Mouse (Mus musculus): ENCODE data around the gene Scrg1. TPM values are rescaled to one million over a fixed set of nuclear protein-coding genes. Genes with fewer than 3 reads are reported as not detected.
"Not testable (repeated sequence)": the region's sequence is repeated elsewhere in the genome, so short reads cannot be mapped to it uniquely, and the experiment has no call there.

Scrg1 gene
- polyA plus RNA-seq, 1 experiment from 2014 or later = 0.74 TPM

DNA sequence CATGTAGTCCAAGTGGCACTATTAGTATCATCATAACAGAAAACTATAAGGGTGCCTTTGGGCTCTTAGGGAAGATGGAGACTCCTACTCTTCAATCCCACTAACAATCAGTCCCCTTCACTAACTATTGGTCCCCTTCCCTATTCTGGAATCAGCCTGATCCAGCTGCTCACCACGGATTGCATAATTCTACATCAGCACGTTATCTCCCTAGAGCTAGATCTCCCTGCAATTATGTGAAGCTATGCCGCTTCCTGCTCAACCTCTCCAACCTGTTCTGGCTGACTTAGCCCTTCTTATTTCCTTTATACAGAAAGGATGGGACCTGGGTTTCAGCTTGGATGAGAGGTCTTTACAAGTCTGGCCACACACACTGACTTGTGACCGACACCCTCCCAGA lies 12.4 kb upstream of the Scrg1 start:
- Histone ChIP-seq H3K4me1 (ENCODE audit: control insufficient read depth, insufficient read depth, low read length) (no peaks in the 10 kb centered on the region), H3K27me3 (ENCODE audit: control insufficient read depth, insufficient read depth, low read length) (no peaks in the 10 kb centered on the region), H3K4me2 (ENCODE audit: low read depth, low read length) (no peak overlapping the region), H3K27ac (ENCODE audit: low read length) (no peak overlapping the region), H3K36me3 (ENCODE audit: control insufficient read depth, insufficient read depth, low read length) (no peaks in the 10 kb centered on the region), H3K9ac (ENCODE audit: low read length) (no peak overlapping the region), H3K4me3 (replicated peaks; ENCODE audit: low read length) (no peak overlapping the region), H3K9me3 (replicated peaks; ENCODE audit: control insufficient read depth, low read length) (no peaks in the 10 kb centered on the region)
- 62% methylated on average over 4 of the region's 4 CpGs for WGBS
- ATAC-seq (ENCODE audit: insufficient read depth, low FRiP score) = no peak

DNA sequence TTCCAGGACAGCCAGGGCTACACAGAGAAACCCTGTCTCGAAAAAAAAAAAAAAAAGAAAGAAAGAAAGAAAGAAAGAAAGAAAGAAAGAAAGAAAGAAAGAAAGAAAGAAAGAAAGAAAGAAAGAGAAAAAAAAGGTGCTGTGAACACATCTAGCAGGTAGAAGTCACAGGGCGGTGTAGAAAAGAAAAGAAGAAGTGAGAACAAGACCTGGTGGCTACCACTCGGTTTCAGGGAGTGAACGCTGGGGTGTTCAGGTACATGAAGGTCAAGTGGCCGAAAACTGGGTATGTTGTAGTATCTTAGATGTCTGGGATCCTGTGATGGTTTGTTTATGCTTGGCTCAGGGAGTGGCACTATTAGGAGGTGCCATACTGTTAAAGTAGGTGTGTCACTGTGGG lies 9.8 kb upstream of the Scrg1 start:
- H3K4me1 ChIP-seq (ENCODE audit: control insufficient read depth, insufficient read depth, low read length); H3K36me3 ChIP-seq (ENCODE audit: control insufficient read depth, insufficient read depth, low read length); H3K27me3 ChIP-seq (ENCODE audit: control insufficient read depth, insufficient read depth, low read length); ATAC-seq (ENCODE audit: insufficient read depth, low FRiP score); H3K9me3 ChIP-seq (replicated peaks; ENCODE audit: control insufficient read depth, low read length); H3K4me2 ChIP-seq (ENCODE audit: low read depth, low read length); H3K4me3 ChIP-seq (replicated peaks; ENCODE audit: low read length); H3K27ac ChIP-seq (ENCODE audit: low read length); H3K9ac ChIP-seq (ENCODE audit: low read length): not testable (repeated sequence)
- WGBS = 86% methylated on average over 4 of the region's 5 CpGs

DNA sequence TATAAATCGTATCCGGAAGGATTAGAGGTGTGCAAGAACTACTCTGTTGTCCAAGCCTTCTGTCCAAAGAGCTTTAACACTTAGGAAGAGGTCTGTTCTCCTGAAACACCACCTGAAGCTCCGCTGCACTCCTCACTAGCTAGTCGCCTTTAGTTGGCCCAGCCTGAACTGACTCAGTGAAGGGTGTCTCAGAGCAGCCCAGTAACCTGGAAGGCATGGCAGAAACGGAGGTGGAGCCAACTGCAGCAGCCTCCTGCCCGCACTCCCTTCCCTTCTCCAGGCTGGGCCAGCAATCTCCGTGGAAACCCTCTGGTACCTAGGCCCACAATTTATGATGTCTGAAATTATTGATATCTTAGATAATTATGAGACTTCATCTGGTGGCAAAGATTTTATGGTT lies 5.0 kb upstream of the Scrg1 start:
- 78% methylated on average over 7 of the region's 7 CpGs for WGBS
- ATAC-seq (ENCODE audit: insufficient read depth, low FRiP score) = no peak

DNA sequence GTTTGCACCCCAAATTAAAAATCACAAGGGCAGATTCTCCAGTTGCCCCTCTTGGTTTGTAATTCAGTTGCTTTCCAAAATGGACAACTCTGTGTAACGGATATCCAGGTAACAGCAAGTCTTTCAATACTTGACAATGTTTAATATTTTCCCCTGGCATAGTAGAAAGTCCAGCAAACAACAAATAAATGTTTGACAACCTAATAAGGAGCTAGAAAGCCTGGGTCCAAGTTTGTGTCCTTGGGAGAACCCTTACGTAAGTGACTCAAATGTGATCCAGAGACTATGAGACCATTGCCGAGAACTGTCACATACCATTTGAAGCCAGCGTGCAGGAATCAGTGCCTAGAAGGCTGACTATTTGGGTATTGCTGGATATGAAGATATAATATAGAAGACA lies 3.8 kb upstream of the Scrg1 start:
- ATAC-seq (ENCODE audit: insufficient read depth, low FRiP score) = no peak
- no peak overlapping the region for H3K9ac ChIP-seq (ENCODE audit: low read length)
- no peak overlapping the region for H3K4me2 ChIP-seq (ENCODE audit: low read depth, low read length)
- H3K9me3 ChIP-seq (replicated peaks; ENCODE audit: control insufficient read depth, low read length) = no peaks in the 10 kb centered on the region
- H3K27me3 ChIP-seq (ENCODE audit: control insufficient read depth, insufficient read depth, low read length) = no peaks in the 10 kb centered on the region
- no peaks in the 10 kb centered on the region for H3K4me1 ChIP-seq (ENCODE audit: control insufficient read depth, insufficient read depth, low read length)
- no peaks in the 10 kb centered on the region for H3K36me3 ChIP-seq (ENCODE audit: control insufficient read depth, insufficient read depth, low read length)
- no peak overlapping the region for H3K4me3 ChIP-seq (replicated peaks; ENCODE audit: low read length)
- H3K27ac ChIP-seq (ENCODE audit: low read length) = no peak overlapping the region
- 91% methylated on average over 4 of the region's 4 CpGs for WGBS

More for the DNA sequence above, 5.0 kb upstream of the Scrg1 start:
- no peaks in the 10 kb centered on the region for H3K4me1 ChIP-seq (ENCODE audit: control insufficient read depth, insufficient read depth, low read length)
- H3K9ac ChIP-seq (ENCODE audit: low read length) = no peak overlapping the region
- H3K27me3 ChIP-seq (ENCODE audit: control insufficient read depth, insufficient read depth, low read length) = no peaks in the 10 kb centered on the region
- H3K36me3 ChIP-seq (ENCODE audit: control insufficient read depth, insufficient read depth, low read length) = no peaks in the 10 kb centered on the region
- H3K4me3 ChIP-seq (replicated peaks; ENCODE audit: low read length) = no peak overlapping the region
- H3K9me3 ChIP-seq (replicated peaks; ENCODE audit: control insufficient read depth, low read length) = no peaks in the 10 kb centered on the region
- H3K4me2 ChIP-seq (ENCODE audit: low read depth, low read length) = no peak overlapping the region
- no peak overlapping the region for H3K27ac ChIP-seq (ENCODE audit: low read length)

DNA sequence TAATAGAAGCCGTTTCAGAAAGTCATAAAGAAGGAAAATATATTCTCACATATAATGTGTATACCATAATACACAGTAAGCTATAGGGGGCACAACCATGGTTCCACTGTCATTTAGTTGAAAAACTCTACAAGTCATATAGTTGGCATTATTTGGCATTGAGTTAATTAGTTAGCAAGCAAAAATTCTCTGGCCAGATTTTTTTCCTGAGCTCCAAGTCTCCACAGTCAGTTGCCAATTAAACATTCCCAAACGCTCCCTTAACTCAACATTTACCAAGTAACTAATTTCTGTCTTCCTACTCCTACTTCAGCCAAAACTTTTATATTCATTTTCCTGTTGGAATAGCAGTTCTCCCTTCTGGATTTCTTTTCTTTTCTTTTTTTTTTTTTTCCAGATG lies 2.4 kb upstream of the Scrg1 start:
- Histone ChIP-seq H3K9me3 (replicated peaks; ENCODE audit: control insufficient read depth, low read length) (no peaks in the 10 kb centered on the region), H3K4me3 (replicated peaks; ENCODE audit: low read length) (no peak overlapping the region), H3K4me1 (ENCODE audit: control insufficient read depth, insufficient read depth, low read length) (no peaks in the 10 kb centered on the region), H3K4me2 (ENCODE audit: low read depth, low read length) (no peak overlapping the region), H3K36me3 (ENCODE audit: control insufficient read depth, insufficient read depth, low read length) (no peaks in the 10 kb centered on the region), H3K27me3 (ENCODE audit: control insufficient read depth, insufficient read depth, low read length) (no peaks in the 10 kb centered on the region), H3K9ac (ENCODE audit: low read length) (no peak overlapping the region), H3K27ac (ENCODE audit: low read length) (no peak overlapping the region)
- WGBS = 90% methylated on average over 2 of the region's 2 CpGs
- no peak for ATAC-seq (ENCODE audit: insufficient read depth, low FRiP score)

DNA sequence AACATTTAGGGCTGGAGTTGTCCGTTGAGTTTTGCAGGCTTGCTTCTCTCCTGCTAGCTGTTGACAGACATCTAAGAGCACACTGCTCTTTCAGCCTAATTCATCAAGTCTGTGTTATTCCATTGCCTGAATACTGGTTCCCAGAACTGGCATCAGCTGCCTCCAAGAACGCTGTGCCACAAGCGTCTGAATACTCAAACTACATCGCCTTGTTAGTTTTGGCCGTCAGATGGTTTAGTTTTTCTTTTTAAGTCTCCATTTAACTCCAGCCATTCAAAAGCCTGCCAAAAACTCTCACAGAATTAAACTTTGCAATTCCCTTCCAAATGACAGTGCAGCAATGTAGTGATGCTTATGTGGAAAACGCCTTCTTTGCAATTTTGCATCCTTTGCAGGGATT lies 1.4 kb downstream of the Scrg1 start:
- Histone ChIP-seq H3K4me1 (ENCODE audit: control insufficient read depth, insufficient read depth, low read length) (no peaks in the 10 kb centered on the region), H3K9me3 (replicated peaks; ENCODE audit: control insufficient read depth, low read length) (no peaks in the 10 kb centered on the region), H3K4me2 (ENCODE audit: low read depth, low read length) (no peak overlapping the region), H3K27ac (ENCODE audit: low read length) (no peak overlapping the region), H3K27me3 (ENCODE audit: control insufficient read depth, insufficient read depth, low read length) (no peaks in the 10 kb centered on the region), H3K9ac (ENCODE audit: low read length) (no peak overlapping the region), H3K4me3 (replicated peaks; ENCODE audit: low read length) (no peak overlapping the region), H3K36me3 (ENCODE audit: control insufficient read depth, insufficient read depth, low read length) (no peaks in the 10 kb centered on the region)
- WGBS = 70% methylated on average over 6 of the region's 6 CpGs
- ATAC-seq (ENCODE audit: insufficient read depth, low FRiP score) = no peak

DNA sequence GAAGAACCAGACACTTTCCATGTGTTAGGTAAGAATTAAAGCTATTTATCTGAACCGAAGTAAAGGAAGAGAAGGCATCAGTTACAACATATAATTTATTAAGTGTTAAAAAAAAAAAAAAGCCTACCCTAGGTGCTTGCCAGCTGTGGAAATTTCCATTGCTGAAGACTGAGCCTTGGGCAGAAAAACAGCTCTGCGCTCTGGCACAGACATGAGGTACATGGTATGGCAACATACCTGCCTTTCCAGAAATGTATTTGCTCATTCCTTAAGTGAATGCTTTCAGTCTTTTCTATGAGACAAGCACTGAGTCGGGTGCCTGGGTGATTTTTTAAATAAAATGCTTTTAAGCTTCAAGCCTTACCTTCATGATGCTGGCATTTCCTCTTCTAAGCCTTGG lies 2.2 kb downstream of the Scrg1 start:
- no peak overlapping the region for H3K4me3 ChIP-seq (replicated peaks; ENCODE audit: low read length)

DNA sequence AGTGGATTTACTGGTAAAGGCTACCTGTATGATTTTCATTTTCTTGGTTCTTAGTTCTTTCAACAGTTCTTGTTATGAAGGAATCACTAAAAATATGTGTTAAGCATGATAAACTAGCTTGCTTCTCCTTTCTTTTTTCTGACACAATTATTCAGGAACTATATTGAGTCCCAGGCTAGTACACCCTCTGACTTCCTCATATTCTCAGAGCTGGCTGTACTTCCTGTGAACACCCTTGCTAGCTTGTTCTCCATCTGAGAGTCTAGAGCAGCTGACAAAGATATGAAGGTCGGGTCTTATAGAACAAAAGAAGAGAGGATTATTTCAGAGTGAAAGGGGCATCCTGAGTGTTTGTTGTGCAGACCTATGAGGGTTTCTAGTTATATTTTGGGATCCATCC lies 7.1 kb downstream of the Scrg1 start:
- H3K27me3 ChIP-seq (ENCODE audit: control insufficient read depth, insufficient read depth, low read length) = no peaks in the 10 kb centered on the region
- H3K9me3 ChIP-seq (replicated peaks; ENCODE audit: control insufficient read depth, low read length) = no peaks in the 10 kb centered on the region
- no peak overlapping the region for H3K27ac ChIP-seq (ENCODE audit: low read length)
- no peak overlapping the region for H3K4me3 ChIP-seq (replicated peaks; ENCODE audit: low read length)
- WGBS = 43% methylated on average over 1 of the region's 1 CpGs
- no peaks in the 10 kb centered on the region for H3K36me3 ChIP-seq (ENCODE audit: control insufficient read depth, insufficient read depth, low read length)
- no peak for ATAC-seq (ENCODE audit: insufficient read depth, low FRiP score)
- no peak overlapping the region for H3K4me2 ChIP-seq (ENCODE audit: low read depth, low read length)
- H3K4me1 ChIP-seq (ENCODE audit: control insufficient read depth, insufficient read depth, low read length) = no peaks in the 10 kb centered on the region
- H3K9ac ChIP-seq (ENCODE audit: low read length) = no peak overlapping the region

More for the DNA sequence above, 2.2 kb downstream of the Scrg1 start:
- ATAC-seq (ENCODE audit: insufficient read depth, low FRiP score) = no peak
- Histone ChIP-seq H3K27me3 (ENCODE audit: control insufficient read depth, insufficient read depth, low read length) (no peaks in the 10 kb centered on the region), H3K4me2 (ENCODE audit: low read depth, low read length) (no peak overlapping the region), H3K4me1 (ENCODE audit: control insufficient read depth, insufficient read depth, low read length) (no peaks in the 10 kb centered on the region), H3K36me3 (ENCODE audit: control insufficient read depth, insufficient read depth, low read length) (no peaks in the 10 kb centered on the region), H3K9ac (ENCODE audit: low read length) (no peak overlapping the region), H3K9me3 (replicated peaks; ENCODE audit: control insufficient read depth, low read length) (no peaks in the 10 kb centered on the region), H3K27ac (ENCODE audit: low read length) (no peak overlapping the region)
- WGBS = 60% methylated on average over 3 of the region's 3 CpGs

DNA sequence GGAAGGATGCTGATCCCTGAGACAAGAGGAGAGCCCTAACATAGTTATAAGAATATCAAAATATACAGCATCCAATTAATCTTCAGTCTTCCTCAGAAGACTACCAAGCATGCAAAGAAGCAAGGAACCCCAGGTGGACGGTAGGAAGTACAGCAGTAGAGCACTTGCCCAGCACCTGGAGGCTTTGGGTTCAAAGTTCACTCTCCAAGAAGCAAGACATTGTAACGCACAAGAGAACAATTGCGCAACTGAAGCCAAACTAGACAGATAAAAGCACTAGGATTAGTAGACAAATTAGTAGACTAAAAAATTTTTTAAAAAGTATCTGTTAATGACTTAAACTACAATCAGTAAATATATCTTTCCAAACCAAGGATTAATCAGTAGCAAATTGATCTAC lies 8.0 kb downstream of the Scrg1 start:
- Histone ChIP-seq H3K9me3 (replicated peaks; ENCODE audit: control insufficient read depth, low read length) (no peaks in the 10 kb centered on the region), H3K4me2 (ENCODE audit: low read depth, low read length) (no peak overlapping the region), H3K9ac (ENCODE audit: low read length) (no peak overlapping the region), H3K4me1 (ENCODE audit: control insufficient read depth, insufficient read depth, low read length) (no peaks in the 10 kb centered on the region), H3K36me3 (ENCODE audit: control insufficient read depth, insufficient read depth, low read length) (no peaks in the 10 kb centered on the region), H3K4me3 (replicated peaks; ENCODE audit: low read length) (no peak overlapping the region), H3K27ac (ENCODE audit: low read length) (no peak overlapping the region), H3K27me3 (ENCODE audit: control insufficient read depth, insufficient read depth, low read length) (no peaks in the 10 kb centered on the region)
- no peak for ATAC-seq (ENCODE audit: insufficient read depth, low FRiP score)
- 75% methylated on average over 3 of the region's 3 CpGs for WGBS

DNA sequence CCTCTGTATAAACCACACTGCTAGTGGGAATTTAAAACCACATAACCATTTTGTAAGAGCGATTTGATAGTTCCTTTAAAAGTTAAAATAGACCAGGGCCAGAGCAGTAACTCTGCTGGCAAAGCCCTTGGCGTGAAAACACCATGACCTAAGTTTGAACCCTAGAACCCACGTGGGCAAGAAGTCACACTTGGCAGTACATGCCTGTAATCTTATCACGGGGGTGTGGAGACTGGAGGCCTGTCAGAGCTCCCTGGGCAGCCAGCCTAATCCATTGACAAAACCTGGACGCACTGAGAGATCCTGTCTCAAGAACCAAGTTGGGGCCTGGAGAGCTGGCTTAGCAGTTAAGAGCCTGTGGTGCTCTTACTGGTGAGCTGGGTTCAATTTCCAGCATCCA lies 12.9 kb downstream of the Scrg1 start:
- Histone ChIP-seq H3K4me1 (ENCODE audit: control insufficient read depth, insufficient read depth, low read length) (no peaks in the 10 kb centered on the region), H3K27me3 (ENCODE audit: control insufficient read depth, insufficient read depth, low read length) (no peaks in the 10 kb centered on the region), H3K27ac (ENCODE audit: low read length) (no peak overlapping the region), H3K9me3 (replicated peaks; ENCODE audit: control insufficient read depth, low read length) (no peaks in the 10 kb centered on the region), H3K4me2 (ENCODE audit: low read depth, low read length) (no peak overlapping the region), H3K9ac (ENCODE audit: low read length) (no peak overlapping the region), H3K4me3 (replicated peaks; ENCODE audit: low read length) (no peak overlapping the region), H3K36me3 (ENCODE audit: control insufficient read depth, insufficient read depth, low read length) (no peaks in the 10 kb centered on the region)
- peak; percentile 87; the same call in 1 of the 2 replicates for ATAC-seq (ENCODE audit: insufficient read depth, low FRiP score)
- 23% methylated on average over 5 of the region's 5 CpGs for WGBS
